Mouse (Mus musculus) bone marrow macrophage, adult 2 months (primary cell): ENCODE results near the gene Tnni1.

Experiments used
- CTCF ChIP-seq: IDR thresholded peaks from 2 replicates; pipeline ENCODE4 v1.5.1; 2012; ENCODE audit warnings: low read depth, mild to moderate bottlenecking, low read length, moderate library complexity
- POLR2A ChIP-seq: IDR thresholded peaks from 2 replicates; pipeline ENCODE4 v1.6.1; 2012; ENCODE audit warnings: mild to moderate bottlenecking, low read depth, low read length, borderline replicate concordance

- TF ChIP-seq CTCF, result no peak
- TF ChIP-seq POLR2A, result no peak
Observed at GRCm38 (mm10) chr1:135792143-135792939, 13.1 kb downstream of the Tnni1 start.
